Mouse (Mus musculus) brain, adult 2 months (tissue): ENCODE data around the gene Plxna2.

ENCODE experiments used
- DNase-seq: peaks from one replicate; pipeline ENCODE4 v3.0.0; 2011; ENCODE audit warnings: low read depth, low spot score

The Plxna2 gene

DNA sequence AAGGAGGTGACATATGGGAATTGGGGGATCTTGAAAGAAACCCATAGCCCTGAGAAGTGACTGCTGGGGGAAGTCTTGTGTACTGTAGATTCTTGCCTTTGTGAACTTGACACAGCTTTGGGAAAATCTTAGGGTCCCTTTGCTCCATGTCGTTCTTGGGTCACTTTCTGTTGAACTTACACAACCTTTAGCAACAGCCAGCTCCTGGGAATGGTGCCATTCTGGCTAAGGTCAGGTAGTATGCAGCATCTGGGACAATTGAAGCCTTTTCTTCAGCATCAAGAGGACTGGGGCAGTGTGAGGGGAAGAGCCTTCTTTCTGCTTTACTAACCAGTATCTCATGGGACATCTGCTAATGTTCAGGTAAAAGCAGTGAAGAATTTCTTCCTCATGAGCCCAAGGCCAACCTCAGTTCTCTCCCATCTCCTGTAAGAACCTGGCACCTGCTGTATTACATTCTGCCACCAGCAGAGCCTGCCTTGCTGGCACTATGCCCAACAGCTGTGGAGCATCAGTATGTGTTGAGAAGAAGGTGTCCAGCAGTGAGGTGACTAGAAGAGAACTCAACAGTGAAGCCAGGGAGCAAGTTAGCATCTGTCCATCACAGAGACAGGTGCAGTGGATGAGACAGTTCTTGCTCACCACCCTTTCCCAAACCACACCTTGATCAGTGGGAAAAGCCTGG, 86.3 kb downstream of the Plxna2 start:
- no peak for DNase-seq

DNA sequence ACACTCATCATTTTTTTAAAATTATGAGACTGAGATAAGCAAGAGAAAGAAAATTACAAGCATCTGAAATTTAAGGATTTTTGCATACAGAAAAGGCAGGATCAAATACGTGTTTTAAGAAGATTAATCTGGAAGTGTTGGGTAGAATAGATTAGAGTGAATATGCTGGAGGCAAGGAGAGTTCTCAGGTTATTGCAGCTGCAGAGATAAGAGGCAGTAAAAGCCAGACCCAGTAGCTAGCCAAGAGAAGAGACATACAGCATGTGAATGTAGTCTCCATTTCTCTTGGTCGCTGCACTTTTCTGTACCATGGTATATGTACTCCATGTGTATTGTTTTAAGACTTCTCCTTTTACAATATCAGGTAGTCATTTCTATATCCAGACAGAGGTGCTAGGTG, 88.5 kb downstream of the Plxna2 start:
- no peak for DNase-seq

DNA sequence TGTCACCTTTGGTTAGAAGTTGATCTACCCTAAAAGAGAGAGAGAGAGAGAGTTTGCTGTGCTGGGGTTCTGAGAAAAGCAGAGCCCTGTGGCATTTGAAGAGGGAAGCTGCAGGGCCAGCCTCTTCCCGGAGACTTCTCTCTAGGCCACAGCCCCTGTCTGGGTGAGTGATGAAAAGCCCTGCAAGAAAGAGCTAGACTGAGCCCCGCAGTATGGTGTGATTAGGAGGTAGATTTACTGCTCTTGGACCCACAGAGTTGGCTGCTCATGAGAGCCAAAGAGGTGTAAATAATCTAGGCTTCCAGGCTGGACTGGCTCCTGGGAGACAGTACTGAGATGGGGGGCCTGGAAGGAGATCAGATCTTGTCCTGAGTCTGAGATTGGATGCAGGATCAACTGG, 94.4 kb downstream of the Plxna2 start:
- DNase-seq = no peak

DNA sequence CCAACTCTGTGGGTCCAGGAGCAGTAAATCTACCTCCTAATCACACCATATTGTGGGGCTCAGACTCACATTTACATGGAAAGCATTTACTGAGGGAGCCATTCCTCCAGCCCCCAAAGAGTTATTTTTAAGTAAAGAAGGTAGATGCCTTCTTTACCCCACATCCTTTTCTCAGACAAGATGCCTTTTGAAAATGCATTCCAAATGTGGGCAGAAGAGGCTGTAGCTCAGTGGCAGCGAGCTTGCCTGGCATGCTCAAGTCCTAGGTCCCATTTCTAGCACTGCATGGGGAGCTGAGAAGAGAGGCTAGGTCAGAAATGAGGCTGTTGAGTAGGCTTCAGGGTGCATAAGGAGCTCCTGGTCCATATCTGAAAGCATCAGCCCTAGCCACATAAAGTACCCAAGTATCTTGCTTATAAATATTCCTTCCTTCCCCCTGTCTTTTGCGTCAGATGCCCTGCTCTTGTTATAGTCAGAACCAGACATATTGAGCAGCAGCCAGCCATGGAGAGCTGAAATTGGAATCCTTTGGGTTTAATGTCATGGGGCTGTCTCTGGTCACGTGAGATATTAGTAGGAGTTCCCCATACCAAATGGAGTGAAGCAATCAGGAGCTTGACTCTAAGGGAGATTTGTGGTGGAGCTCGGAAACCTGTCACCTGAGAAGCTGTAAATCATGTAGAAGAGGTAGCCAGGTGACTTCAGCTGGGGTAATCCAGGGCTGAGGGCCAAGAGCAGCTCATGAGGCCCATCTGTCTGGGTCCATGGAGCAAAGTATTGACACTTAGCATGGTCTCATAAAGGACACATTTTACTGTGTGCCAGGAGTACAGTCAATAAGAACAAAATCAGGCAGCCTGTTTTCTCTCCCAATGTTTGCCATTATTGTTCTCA, 96.4 kb downstream of the Plxna2 start:
- peak; percentile 42 for DNase-seq

DNA sequence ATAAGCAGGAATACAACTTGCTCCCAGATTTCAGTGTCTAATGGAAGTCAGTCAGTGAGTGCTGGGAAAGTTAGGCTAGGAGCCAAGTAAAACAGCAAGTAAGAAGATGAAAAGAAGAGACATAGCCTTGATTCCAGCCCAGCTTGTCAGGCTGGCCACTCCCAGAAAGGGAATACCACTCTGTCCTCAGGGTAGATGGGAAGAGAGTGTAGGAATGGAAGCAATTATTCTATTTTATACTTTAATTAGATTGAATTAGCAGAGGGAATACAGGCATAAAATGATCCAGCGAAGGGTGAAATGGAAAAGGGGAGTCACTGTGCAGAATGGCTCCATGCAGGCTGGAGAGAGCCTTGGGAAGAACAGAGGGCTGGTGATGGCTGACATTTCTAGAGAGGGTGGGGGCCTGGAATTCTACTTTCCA, 99.4 kb downstream of the Plxna2 start:
- DNase-seq = peak; percentile 33

DNA sequence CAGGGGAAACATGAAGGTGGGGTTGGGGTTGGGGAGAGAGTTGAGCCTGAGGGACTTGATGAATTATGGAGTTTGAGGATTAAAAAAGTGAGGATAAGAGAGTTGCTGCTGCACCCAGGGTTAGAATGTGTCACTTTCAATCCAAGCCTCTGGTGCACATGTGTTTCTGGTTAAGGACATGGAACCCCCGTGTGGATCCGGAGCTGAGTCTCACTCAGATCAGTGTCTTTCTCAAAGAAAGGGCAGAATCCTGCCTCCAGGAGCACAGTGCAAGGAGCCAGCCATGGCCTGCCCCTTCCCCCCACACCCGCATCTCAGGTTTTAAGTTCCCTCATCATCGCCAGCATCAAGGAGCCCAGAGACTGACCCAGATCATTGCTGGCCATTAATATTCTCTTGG, 102.4 kb downstream of the Plxna2 start:
- no peak for DNase-seq

DNA sequence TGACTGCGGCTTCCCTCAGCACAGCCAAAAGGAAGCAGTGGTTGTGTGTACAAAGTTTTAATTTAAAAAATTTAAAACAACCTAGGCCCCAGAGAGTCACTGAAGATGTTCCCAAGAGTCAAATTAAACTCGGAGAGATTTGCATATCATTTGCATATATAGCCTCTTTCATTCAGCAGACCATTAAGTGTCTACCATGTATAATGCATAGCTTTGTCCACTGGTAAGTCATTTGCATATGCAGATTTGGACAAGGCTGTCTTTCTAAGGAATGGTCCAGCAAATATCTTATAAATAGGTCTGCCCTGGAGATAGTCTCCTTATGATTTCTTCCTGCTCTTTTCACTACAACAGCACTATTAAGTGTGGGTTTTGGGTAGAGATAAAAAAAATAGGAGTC, 103.2 kb downstream of the Plxna2 start:
- DNase-seq = no peak

DNA sequence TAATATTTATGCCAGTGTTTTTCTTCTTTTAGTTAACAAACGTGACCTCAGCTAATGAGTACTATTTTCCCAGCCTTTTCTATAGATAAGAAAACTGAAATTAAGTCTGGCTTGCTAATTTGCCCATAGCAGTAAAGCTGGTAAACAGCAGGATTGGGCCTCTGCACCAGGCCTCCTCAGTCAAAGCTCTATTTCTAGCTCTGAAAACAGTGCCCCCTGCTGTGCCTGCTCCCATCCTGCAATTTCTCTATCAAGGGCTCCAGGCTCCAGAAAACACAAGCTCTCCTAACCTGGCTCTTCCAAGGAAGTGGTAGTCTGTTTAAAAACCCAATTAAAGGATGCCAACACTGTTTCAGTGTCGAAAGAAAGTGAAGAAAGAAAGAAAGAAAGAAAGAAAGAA, 104.3 kb downstream of the Plxna2 start:
- DNase-seq = peak; percentile 89

DNA sequence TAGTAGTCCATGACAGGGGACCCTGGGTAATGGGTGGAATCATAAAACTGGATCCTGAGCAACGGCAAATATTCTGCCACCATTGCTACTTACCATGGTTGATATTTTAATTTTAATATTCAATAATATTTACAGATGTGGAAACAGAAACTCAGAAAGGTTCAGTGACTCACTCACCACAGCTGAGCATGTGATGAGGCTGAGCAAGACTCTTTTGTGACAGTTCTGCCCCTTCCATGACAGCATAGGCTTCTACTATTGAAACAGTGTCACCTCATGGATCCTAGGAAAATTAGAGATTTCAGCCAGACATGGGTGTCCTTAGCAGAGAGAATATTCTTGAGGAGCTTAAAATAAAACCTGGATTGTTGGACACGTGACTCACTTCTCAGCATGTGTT, 116.8 kb downstream of the Plxna2 start:
- no peak for DNase-seq

DNA sequence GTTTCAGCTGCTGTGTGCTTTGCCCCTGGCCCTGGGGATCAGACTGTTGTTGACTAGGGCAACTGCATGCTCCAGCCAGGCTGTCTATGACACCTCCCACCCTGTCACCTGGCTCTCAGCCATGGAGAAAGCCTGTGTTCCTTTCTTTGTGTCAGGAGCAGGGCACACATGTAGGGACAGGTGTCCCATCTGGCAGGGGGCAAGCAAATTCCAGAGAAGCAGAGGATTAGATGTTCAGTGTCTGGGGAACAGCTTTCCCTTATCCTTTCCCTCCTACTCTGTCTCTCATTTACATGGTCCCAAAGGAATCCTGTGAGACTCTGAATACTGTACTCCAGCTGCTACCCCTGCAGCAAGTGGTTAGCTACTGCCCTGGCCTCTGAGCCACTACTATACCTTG, 121.9 kb downstream of the Plxna2 start:
- peak; percentile 43 for DNase-seq

DNA sequence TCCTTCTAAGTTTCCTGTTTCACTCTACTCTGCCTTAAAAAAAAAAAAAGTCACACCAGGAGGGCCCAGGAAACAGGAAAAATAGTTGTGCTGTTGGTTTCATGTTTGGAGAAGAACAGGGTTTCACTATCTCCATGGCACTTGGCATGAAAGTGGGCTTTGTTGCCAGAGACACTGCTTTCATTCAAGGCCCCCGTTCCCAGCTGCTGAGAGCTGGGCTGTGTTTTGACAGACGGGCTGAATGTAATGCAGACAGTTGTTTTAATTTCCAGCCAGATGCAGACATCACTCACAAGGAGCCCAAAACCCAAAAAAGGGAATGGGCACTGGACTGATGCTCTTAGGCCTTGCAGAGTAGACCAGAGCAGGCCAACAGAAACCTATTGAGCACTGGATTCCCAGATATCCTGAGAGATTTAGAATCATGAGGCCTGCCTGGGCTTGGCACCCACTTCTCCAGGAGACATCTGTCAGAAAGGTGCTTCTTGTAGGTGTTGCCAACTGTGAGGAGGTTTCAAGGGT, 124.9 kb downstream of the Plxna2 start:
- peak; percentile 87 for DNase-seq

DNA sequence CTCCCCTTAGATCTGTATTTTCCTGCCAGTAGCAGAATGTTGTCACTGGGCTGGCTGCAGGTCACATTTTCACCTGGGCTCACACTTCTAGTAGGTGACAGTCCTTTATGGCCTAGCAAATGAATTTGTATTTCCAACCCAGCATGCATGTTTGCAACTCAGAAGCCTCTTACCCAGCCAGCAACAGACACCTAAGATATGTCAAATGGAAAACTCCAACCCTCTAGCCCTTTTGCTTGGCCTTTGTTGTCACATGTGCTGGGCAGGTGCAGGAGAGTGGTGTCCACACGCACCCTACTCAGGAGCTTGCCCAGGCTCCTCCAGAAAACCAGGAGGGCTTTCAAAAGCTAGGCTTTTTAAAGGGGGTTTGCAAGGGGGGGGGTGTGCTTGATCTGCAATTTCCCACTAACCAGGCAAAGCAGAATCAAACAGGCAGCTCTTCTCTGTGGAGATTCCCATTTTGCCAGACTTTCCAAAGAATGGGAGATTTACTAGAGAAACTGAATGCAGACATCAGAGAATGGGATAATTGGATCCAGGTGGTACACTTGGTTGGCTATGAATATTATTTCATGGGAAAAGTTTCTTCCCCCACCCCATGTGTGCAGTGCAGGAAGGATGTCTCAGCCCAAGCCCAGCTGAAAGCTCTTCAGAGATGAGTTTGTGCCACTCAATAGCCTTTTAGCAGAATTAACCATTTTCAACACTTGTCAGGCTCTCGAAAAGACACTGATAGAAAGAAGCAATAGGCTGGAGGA, 127.3 kb downstream of the Plxna2 start:
- no peak for DNase-seq

DNA sequence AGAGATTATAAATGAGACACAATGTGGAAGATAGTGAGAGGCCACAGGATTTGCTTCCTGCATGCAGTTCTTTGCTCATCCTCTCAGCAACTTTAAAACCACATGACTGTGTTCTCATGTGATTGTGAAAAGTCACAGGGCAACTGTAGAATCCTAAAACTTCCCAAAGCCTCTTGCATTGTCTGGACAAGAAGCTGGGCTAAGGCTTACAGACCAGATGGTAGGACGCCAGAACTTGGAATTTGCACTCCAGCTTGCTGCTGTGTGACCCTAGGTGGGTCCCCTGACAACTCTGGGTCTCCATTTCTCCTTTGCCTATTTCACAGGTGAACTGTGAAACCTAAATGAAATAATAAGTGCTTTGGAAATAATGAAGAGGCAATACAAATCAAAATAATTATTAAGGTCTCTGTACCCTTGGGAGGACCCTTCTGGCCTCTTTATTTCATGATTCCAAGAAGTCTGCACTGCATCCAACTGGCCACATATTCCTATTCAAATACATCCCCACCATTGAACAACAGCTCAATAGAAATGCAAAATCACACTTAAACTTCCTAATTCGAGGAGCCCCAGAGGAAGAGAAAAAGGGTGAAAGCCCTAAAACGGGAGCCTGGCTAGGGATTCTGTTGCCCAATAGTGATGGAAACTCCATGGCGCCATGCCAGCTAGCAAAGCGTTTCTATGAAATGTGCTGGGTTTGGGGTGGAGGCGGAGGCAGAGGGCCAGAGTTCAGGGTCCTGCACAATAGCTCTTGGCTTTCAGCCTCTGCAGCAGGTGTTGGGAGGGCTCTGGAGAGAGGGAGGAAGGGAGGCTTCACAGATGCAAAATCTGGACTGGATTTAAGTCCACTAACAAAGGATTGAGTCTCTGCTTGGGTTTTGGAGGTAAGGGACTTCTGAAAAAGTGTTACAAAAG, 128.6 kb downstream of the Plxna2 start:
- peak; percentile 79 for DNase-seq

DNA sequence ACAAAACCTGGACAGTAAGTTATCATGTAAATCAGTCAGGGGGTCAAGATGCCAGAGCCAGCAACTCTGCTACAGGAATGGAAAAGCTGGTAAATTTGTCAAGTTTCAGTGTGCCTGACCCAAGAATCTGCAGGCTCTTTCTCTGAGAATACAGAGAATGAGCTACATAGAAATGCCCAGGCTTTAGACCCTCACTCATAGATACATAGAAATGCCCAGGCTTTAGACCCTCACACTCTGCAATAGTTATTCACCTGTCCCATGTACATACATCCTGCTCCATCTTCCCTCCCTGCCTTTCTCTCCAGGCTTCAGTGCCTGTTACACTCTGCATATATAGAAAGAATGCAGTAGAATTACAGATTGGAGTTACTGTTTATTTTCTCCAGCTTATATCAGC, 129.2 kb downstream of the Plxna2 start:
- DNase-seq = no peak

DNA sequence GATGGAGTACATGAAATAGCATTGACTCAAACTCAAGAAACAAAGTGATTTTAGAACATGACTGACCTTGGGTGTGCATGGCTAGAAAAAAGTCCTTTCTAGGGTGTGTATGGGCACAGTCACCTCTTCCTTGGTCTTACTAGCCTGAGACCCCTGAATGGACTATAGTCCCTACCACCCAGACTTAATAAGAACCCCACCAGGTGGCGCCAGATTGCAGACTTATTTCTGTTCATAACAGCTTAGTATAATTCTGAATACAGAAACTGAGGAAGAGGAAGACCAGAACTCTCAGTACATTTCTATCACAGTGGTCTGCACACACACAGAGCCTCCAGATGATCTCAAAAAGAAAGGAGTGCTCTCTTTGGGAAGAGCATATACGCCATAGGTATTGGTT, 135.2 kb downstream of the Plxna2 start:
- DNase-seq = peak; percentile 74

DNA sequence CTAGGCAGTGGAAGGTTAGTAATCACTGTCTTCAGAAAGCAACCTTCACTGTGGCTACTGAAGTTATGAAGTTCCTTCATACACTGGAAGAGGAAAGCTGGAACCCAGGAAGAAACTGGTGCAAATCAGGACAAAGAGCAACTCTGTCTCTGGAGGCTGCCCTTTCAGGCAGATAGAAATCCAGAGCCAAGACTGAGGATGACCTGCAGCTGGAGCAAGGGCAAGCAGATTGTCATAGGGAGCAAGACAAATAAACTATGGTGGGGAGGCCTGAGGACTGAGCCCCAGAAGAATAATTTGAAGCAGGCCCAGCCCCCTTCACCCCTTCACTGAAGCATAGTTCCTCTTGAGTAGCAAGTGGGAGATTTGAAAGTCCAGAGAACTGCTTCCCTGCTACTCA, 138.0 kb downstream of the Plxna2 start:
- DNase-seq = no peak

DNA sequence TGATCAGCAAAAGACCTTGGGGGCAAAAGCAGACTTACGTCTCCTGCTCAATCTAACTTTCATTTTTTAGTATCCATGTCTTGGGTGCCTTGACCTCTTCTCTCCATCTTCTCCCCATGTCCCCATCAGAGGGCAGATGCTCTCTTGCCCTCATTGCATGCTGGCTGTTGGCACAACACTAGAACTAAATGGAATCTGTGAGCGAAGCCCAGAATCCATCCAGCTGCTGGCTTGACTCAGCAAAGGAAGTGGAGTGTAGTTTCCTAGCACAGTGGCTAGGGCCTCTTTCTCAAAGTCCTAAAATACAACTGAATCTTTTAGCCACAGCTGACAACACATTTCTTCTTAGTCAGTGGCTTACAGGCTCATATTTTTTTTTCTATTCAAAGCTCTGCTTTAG, 138.4 kb downstream of the Plxna2 start:
- peak; percentile 46 for DNase-seq

DNA sequence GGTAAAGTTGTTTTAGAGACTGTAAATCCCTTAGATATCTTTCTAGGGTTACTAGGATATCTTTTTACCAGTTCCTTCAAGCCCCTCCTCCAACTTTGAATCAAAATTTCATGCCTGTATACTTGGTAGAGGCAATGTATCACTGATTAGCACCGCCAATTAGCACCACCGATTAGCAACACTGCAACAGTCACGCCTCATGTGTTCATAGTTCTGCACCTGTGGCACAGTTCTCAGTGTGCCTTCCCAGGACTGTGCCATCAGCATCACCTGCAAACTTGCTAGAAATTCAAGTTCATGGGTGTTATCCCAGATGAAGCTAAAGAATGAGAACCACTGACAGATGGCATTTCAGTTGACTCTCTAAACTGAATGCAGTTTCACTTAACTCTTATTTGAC, 138.8 kb downstream of the Plxna2 start:
- no peak for DNase-seq

DNA sequence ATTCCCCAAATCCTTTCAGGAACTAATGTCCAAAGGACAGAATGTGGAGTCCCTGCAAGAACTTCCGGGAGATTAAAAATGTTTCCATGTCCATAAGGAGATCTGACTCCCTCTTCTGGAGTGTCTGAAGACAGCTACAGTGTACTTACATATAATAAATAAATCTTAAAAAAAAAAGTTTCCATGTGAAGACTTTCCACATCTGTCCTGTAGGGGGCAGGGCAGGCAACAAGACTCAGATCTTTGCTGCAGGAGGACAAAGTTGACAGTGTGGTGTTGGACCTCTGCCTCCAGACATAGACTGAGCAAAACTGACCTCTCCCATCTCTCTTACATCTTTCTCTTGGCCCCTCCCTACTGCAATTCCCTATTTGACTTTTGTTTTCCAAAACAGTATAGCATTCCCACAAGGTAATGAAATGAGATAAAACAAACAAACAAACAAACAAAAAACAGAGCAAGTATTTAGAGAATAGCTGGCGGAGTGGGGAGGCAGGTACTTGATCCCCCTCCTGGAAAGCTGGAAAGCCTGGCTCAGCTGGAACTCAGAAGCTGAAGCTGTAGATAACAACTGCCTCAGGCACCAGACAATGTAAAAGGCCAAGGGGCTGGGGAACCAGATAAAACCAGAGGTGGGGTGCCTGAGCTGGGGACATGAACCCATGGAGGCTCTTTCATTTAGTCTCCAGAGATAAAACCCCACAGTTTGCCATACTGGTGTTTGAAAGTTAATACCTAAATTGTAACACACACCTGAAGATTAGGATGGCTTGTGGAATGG, 143.6 kb downstream of the Plxna2 start:
- peak; percentile 61 for DNase-seq

DNA sequence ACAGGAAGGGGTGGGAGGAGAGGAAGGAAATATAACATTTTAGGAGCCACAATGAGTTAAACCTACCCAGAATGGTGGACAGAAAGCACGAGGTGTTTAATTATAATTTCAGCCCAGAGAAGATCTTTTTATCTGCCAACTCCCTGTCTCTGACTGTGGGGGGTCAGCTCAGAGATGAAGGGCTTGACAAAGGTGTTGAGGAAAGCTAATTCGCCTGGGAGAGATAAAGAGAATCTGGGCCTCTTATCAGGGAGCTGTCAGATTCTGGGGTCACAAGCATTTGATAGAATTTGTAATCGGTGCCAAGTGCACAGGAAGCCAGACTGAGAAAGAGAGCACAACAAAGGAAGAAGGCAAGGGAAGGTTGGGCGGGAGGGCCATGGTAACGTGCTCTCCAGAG, 144.9 kb downstream of the Plxna2 start:
- DNase-seq = no peak
